Mouse (Mus musculus): ENCODE measurements around the gene Cenpe. TPM values are rescaled to one million over a fixed set of nuclear protein-coding genes. Genes with fewer than 3 reads are reported as not detected.

Cenpe gene
- 10 to 100 TPM; 32.1 to 39.7 TPM for total RNA-seq (2023)

GRCm38 (mm10) chr3:135211805-135212657, at the start of gene Cenpe:
Cenpe (plus strand) TSS chr3:135212537.

GRCm38 (mm10) chr3:135280669-135281415, 68.5 kb downstream of the Cenpe start, which contains the start of gene Bdh2:
Bdh2 (plus strand) TSS chr3:135281221.

DNA sequence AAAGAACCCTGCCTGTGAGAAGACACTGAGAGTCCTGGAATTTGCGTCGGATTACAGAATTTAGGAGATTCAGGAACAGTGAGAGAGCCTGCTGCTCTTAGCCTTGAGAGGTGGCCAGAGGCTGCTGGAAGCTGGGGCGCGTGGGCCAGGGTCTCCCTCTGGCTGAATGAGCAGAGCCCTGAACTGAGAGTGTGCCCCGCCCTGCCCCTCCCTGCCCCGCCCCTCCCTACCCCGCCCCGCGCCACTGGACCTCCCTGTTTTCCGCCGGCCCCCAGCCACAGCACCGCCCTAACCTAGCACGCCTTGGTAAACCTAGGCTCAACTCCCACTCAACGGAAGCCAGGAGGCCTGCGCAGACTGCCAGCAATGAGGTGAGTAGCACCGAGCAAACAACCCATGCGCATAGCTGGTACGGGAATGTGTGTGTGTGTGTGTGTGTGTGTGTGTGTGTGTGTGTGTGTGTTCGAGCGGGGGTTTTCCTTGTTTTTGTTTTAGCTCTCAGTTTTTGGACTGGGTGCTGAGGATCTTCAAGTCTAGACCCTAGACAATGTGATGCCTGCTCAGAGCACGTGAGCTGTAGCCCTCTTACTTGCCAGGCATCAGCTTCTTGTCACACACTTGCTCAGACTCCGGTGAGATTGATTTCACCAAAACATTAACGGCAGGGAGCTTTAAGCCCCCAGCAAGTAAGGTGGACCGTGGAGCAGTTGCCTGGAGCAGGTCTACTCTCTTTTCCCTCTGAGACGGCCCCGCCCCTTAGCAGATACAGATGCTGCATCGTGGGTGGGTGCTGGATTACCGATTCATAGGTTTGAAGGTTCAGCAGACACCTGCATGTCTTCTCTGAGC, 95.3 kb downstream of the Cenpe start, which contains the start of gene Slc9b2:
Gene Slc9b2, plus strand, starts transcription at position 290 of the 849 bp plus-strand sequence.

Other genes with a start within 250 kb of the Cenpe start
- not detected for gene Bdh2, start 68.7 kb downstream of the Cenpe start, total RNA-seq (2023)
- not detected for gene Slc9b2, start 95.2 kb downstream of the Cenpe start, total RNA-seq (2023)
- gene Slc9b1, start 135.5 kb downstream of the Cenpe start, total RNA-seq (2023): 1 to 10 TPM in 1 of 2 experiments, not detected in 1; 1.4 TPM
- 10 to 100 TPM; 18.8 to 18.9 TPM for gene Cisd2, start 211.4 kb downstream of the Cenpe start, total RNA-seq (2023)
- gene Ube2d3, start 225.6 kb downstream of the Cenpe start, total RNA-seq (2023): 100 to 1,000 TPM; 380 to 413 TPM

Data from neutrophil, adult 83 days (primary cell).